Comparison of ENCODE assay signal across 18 mouse cellular contexts in genomic region chr9:40559646-40560045, GRCm38 (mm10).
"Had no signal": no experiment of that assay in that cellular context is flagged by ENCODE, and none has a peak within 500 bp of the region (broad histone marks: within the 10 kb centered on the region; RNA-seq: fewer than 3 reads in every experiment).

No protein-coding gene starts in this region.

- H3K27ac ChIP-seq: midbrain, embryonic 10.5 days; midbrain, embryonic 12.5 days; neural tube, embryonic 13.5 days; neural tube, embryonic 15.5 days had no signal

- H3K4me3 ChIP-seq: midbrain, embryonic 10.5 days; midbrain, embryonic 12.5 days; myocyte; neural tube, embryonic 13.5 days; neural tube, embryonic 15.5 days had no signal

- H3K9ac ChIP-seq: lung, embryonic 14.5 days; midbrain, embryonic 12.5 days; neural tube, embryonic 13.5 days; neural tube, embryonic 15.5 days had no signal

- ATAC-seq: midbrain, embryonic 16.5 days had no signal

- H3K4me1 ChIP-seq: midbrain, embryonic 10.5 days; midbrain, embryonic 12.5 days; neural tube, embryonic 13.5 days; neural tube, embryonic 15.5 days had no signal

- H3K4me2 ChIP-seq: lung, embryonic 14.5 days; midbrain, embryonic 12.5 days; neural tube, embryonic 13.5 days; neural tube, embryonic 15.5 days had no signal

- H3K36me3 ChIP-seq: midbrain, embryonic 10.5 days; midbrain, embryonic 12.5 days; neural tube, embryonic 13.5 days; neural tube, embryonic 15.5 days had no signal

- DNase-seq: lung, adult 18-20 months; lung, embryonic 14.5 days; lung, postnatal 10 days; lung, postnatal 4 days; midbrain, embryonic 14.5 days; retina, postnatal 1 day; right cerebral cortex, postnatal 25 days; right cerebral cortex, postnatal 4 days; spleen, adult 18-20 months; thymus, adult 18-20 months; thymus, postnatal 14 days; thymus, postnatal 36 days had no signal

- H3K9me3 ChIP-seq: midbrain, embryonic 10.5 days; midbrain, embryonic 12.5 days; neural tube, embryonic 13.5 days; neural tube, embryonic 15.5 days had no signal

- H3K27me3 ChIP-seq: midbrain, embryonic 12.5 days; neural tube, embryonic 13.5 days; neural tube, embryonic 15.5 days had no signal
